Mouse (Mus musculus) right cerebral cortex, adult 18-20 months (tissue): ENCODE data around the gene Lmf1.

Source experiments
- DNase-seq: peaks from one replicate; pipeline ENCODE4 v3.0.0; 2022; ENCODE audit warnings: mixed read lengths

Gene Lmf1

DNA sequence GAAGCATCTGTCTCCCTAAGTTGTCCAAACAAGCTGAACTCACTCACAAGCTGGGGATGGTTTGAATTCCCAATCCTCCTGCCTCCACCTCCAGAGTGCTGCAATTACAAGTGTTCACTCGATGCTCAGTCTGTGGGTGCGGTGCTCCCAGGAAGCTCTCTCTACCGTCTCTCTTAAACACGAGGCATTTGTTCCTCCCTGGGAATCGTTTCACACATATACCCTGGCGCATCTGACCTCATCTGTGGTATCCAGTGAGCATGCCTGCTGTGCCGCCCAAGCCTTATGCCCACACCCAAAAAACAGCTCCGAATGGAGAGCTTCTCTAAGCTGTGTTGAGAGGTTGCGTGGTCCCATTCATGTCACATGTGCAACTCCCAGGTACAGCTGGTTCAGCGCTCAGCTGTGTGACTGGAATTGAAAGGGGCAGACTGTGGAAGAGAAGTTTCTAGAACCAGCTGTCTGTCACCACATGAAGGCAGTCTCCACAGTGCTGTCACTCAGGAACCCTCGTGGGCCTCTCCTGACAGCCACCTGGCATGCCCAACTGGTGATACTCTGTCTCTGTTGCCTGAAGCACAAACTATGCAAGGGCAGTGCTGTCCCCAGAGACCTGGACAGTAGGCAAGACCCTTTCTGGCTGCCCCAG, 29.4 kb downstream of the Lmf1 start:
- DNase-seq = no peak

DNA sequence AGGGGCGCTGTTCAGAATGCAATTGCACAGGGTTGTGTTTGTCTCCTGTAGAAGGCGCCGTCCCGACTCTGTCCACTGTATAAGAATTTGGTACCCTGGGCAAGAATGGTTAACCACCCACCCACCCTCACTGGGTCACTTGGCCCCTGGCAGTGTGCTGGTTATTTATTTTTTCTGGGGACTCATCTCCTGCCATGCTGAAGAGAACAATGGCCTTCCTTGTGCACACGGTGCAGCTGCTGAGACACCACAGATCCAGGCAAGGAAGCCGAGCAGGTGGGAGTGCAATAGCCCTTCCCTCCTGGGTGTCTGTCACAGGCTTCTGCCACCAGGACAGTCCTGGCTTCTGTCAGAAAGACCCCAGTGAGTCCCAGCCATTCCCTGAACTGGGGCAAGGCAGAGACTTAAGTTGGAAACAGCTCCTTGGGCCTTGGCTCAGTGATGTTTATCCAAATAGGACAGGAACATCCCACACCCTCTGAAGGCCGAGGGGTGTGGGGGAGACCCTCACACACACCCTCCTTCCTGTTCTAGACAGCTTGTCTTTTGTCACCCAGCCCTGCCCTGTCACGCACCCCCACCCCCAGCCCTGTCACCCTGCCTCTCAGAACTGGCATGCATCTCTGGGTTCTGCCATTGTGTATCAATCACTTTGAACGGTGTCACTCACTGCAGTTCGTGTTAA, 30.1 kb downstream of the Lmf1 start:
- no peak for DNase-seq

DNA sequence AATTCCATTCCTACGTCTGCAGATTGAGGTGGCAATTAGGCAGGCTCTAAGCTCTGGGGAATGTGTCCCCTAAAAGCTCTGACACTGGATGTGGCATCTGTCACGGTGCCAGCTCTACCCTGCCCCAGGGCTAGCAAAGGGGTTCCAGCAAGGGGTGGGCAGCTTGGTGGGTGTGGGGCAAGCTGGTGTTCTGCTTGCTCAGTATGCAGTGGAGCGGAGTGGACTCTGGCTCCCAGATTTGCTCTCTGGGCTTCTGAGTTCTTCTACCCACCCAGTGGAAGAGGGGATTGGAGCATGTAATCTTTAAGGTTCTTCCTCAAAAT, 30.6 kb downstream of the Lmf1 start:
- DNase-seq = no peak

DNA sequence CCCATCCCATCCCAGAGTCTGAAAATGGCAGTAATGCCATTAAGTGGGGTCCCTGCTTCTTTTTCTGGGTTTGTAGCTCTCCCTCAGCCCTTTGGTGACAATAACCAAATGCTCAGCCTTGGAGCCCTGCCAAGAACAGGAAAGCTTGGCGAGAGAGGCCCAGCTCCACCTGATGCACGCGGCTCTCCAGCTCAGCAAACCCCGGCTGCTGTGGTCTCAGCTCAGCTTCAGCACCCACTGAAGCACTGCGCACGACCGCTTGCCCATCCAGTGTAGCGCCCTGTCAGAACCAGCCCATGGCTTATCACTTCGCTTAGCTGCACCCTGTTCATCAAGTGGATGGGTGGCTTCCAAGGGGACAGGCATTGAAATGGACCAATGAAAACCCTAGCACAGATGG, 31.3 kb downstream of the Lmf1 start:
- DNase-seq = no peak

DNA sequence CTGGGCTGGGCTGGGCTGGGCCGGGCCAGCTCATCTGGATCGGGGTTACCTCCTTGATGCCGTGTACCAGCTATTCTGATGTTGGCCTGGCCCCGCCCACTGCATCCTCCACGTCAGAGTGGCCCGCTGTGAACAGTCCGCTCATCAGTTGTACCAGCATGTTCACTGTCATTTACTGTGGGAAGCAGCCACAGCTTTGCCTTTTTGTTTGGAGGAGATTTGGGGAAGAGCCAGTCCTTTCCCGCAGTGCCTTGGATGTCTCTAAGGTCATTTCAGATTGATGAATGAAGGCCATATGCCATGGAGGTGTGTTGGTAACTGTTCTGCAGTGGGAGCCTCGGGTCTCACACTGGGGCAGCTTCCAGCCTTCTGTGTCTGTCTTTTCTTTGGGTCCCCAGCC, 33.7 kb downstream of the Lmf1 start:
- DNase-seq = no peak

DNA sequence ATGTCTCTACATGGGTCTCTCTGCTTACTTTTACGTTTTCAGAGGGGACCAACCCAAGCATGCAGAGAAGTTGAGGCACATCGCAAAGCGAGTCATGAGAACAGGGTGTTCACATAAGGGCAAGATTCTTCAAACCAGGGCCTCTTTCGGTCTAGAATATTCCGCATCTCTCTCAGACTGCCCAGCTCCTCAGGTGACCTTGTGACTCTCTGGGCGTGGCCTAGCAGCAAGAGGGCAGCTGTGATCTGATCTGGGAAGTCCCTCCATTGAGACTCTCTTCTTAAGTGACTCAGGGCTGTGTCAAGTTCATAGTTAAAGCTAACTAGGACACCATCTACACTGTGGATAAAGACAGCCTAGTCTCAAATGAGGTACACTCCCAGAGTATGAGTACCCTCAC, 34.4 kb downstream of the Lmf1 start:
- no peak for DNase-seq

DNA sequence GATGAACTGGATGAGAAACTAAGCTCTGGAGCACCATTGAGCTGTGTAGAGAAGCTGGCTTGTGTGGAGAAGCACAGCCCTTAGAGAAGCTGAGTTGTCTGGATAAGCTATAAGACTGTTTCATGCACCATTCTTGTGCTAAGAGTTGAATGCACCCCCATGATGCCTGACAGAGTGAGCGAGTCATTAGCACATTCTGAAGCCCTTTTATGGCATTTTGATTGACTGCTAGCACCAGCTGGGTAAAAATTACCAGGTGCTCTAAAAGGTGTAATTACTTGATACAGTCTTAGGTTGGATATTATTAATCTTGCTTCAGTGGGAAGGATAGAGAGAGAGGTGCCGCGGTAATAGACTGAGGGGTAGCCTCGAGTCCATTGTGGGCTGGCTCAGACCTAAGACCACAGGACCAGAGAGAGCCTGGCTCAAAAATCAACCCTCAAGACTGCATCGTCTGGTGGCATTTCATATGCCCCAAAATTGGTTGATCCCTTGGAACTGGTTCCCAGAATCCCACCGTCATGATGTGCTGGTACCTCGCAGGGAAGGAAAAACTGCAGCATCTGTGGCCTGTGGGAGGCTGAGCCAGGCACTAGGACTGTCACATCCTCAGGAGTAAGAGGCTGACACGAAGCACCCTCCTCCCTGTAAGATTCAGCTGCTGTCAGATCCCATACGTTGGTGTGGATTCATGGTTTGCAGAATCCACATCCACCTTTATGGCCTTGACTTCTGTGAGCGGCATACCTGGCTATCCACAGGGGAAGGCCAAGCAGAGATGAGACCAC, 36.0 kb downstream of the Lmf1 start:
- DNase-seq = no peak

DNA sequence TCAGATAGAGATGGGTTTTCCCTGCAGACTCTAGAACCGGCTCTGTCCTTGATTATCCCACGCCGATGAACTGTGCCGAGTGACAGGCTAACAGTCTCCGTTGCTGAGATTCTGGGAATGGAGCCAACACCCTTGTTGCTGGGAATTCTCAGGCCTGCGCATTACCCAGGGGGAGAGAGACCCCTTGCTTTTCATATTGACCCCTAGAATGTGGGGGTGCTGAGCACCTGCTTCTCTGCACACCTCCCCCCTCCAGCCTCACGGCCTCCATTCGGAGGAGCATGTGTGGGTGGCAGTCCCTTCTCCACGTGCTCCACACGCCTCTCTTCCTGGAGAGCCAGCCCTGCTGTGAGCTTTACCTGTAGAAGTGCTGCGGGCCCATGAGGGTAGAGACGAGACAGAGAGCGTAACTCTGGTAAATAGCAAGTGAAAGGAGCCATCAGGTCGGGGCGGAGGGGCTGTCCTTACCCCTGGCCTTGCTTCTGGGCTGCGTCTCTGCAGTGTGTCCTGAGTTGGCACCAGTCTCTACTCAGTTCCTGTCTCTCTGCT, 39.7 kb downstream of the Lmf1 start:
- DNase-seq = peak; percentile 77

DNA sequence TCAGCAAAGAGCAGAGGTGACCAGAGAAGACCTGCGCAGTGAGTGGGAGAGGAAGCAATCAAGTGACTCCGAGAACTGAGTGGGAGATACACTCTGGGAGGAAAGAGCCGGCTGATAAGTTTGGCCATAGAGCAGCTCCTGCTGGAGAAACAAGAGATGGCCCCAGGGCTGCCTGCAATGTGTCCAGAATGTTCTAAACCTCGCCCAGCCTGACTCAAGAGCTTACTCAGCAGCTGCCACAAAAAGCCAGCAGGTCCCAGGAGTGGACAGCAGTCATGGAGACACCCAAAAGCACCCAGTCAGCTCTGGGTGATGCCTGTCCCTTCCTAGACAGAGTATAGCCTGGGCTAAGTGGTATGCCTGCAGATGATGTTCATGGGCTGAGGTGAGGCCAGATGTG, 44.6 kb downstream of the Lmf1 start:
- DNase-seq = no peak

DNA sequence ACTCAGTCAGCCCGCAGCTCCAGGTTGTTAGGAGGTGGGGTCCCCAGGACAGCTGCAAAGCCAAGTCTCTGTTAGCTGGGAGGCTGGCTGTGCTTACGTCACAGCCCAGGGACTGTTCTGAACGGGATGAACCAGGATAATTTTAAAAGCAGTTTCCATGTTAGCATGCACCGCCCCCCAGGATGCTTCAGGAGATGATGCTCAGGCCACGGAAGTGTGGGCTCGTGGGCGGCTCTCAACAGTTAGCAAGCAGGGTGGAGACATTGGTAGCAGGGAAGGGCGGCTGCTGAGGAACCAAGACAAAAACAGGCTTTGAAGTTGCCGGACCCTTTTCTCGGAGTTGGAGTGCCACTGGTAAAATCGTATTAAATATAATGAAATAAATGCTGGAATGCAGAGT, 45.0 kb downstream of the Lmf1 start:
- DNase-seq = peak; percentile 93

DNA sequence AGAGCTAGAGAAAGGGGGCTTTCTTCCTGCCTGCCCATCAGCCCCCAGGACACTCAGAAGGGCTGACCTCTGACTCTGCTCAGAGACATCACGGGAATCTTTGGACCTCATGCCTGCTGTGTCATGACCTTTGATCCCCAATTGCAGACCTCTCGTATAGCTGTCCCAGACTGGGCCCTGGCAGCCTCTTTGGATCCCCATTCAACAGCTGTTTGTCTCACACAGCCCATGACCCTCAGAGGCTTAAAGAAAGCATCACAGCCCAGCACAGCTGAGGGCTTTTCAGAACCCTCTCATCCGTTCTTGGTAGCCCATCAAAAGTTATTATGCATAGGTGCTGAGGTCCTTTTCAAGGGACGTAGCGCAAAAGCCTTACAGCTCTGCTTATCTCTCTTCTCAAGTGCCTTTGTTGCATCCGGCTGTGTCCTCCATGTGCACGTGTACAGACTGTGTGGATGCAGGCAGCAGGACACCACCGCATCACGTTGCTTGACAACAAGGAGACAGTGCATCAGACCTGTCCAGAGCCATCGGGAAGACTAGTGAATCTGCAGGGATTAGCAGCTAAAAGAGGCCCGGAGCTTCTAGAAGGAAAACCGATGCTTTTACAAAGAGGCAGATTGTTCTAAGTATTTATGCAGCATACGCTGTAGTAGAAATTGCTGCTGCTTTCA, 45.7 kb downstream of the Lmf1 start:
- no peak for DNase-seq

DNA sequence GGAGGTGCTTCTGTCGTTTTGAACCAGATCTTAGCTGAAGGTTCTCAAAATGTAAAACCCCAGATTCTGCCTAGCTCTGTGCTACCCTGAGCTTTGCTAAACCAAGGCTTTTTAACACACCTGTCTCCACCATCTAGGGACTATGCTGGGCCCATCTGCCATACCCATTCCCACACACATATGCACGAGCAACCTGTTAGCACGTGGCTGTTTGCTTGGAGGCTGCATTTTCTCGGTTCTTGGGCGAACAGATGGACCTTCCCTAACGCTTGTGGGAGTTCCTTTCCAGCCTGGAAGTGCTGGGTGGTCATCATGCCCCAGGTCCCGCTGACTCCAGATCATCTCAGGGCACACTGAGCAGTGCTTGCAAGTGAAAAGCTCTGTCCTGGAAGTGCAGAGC, 46.4 kb downstream of the Lmf1 start:
- peak; percentile 86 for DNase-seq

DNA sequence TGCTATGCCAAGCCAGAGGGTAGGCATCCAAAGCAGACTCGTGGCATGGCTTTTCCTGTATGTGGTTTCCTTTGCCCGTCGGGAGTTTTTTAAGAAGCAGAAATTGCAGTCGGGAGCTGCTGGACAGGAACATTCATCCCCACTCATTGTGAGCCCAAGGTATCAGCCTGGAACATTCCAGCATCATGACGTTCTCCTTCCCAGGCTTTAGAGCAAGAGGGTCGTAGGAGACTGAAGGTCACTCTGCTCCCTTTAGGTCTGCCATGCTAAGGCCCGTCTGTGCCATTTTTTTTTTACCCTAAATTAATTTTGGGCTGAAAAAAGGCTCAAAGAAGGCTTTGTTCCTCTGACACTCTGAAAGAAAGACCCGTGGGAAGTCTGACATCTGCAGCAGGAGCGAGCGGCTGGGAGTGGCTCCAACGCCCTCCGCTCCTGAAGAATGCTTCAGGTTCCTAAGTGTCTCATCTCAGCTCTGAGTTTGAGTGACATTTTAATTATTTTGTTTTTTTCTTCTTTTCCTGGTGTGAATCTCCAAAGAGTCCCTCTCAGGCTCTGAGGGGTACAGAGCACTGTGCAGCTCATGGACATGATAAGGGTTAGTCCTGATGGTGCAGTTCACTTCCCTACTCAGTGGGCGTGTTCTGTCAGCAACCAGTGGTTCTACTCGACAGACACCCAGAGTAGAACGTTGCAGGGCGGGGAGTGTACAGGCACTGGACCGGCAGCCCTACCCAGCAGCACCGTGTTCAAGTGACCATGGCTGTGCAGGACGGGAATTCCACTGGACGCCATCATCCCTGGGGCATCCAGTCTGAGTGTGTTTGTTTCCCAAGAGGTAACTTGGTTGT, 47.5 kb downstream of the Lmf1 start:
- no peak for DNase-seq

DNA sequence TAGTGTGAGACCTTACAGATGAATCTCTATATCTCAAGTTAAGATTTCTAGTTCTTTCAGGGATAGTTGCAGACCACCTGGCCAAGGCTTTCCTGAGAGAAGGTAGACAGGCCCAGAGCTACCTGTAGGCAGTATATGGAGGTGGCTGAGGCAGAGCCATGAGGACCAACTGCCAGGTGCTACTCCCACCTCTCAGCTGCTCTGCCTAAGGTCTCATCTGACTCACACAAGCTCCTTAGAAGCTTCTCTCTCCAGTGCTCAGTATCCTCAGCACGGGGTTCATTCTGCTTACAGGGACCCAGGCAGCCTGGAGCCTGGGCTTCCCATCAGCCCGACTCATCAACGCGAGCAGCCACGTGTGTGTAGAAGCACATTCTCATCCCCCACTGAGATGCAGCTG, 51.4 kb downstream of the Lmf1 start:
- DNase-seq = no peak

DNA sequence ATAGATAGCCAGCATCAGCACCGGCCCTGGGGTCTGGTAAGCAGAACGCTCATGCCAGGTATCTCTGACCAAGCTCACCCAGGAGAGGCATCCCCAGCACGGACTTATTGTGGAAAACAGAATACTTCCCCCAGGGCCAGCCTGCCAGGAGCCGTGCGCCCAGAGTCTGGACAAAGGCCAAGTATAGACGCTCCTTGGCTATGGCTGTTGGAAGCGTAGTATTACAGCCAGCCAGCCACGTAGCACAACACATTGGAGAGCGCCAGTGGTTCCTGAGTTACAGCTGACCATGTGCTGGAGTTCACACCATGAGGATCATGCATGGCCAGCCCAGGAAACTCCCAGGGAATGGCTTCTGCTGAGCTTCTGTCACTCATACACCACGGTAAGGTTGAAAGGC, 55.2 kb downstream of the Lmf1 start:
- no peak for DNase-seq

DNA sequence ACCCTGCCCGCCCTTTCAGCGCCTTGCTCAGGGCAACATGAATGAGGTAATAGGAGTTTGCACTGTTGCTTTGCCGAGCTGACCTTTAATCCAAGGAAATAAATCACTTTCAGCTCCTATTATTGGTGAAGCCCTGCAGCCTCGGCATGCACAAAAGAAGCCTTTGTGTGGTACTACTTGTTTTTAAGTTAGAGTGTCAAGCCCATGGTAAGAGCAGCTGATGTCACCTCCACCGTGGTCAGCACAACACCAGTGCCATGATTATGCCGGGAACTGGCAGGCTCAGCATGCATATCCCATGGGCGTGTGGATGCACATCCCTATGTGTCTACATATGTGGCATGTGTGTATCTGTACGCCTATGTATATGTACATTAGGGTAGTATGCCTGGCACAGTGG, 56.5 kb downstream of the Lmf1 start:
- DNase-seq = no peak

DNA sequence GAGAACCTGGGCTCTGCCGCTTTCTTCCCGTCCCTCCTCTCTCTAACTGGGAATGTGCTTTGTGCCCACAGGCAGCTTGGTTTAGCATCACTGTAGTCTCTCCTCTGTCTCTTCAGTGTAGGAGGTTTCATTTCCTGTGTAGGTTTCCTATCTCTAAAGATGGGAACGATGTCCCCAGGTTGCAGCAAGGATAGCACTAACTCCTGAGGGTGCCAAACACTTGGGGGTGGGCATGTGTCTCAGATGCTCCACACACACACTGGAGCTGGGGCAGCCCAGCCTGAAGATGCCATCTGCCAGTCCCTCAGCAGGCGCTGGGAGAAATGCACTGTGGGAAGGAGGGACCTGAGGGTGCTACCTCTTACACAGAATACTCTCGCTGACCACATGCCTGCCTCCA, 56.9 kb downstream of the Lmf1 start:
- peak; percentile 92 for DNase-seq

DNA sequence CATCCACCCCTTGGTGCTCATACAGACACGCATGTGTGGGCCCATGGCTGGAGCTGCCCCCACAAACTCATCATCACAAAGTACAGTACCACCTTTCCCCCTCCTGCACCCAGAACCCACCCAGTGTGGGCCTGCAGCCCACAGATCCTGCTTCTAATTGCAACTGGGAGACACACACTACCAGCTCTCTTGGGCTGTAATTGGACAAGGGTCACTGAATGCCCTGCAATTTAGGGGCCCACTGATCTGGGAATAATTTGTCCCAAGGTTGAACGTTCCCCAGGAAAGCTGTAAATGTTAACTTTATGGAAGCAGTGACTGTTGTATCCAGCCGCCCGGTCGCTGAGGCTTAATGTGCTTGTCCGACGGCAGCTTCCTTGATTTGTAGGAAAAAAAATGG, 59.1 kb downstream of the Lmf1 start:
- DNase-seq = no peak

DNA sequence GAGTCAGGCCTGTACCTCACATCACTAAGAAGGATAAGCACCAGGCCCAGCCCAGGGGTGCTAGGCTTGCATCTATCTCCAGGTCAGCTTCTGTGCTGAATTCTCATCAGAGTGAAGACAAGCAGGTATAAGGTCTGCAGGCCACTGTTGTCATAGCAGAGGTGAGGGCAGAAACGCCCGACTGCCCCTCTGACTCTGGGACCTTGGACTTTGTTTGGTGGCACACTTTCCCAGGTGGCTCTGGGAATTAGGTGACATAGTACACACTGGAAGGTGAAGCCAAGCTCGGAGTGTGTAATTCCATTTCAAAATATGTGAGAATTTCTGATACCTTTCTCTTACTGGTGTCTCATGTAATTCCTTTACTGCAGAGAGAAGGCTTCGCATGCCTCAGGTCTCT, 59.6 kb downstream of the Lmf1 start:
- no peak for DNase-seq

DNA sequence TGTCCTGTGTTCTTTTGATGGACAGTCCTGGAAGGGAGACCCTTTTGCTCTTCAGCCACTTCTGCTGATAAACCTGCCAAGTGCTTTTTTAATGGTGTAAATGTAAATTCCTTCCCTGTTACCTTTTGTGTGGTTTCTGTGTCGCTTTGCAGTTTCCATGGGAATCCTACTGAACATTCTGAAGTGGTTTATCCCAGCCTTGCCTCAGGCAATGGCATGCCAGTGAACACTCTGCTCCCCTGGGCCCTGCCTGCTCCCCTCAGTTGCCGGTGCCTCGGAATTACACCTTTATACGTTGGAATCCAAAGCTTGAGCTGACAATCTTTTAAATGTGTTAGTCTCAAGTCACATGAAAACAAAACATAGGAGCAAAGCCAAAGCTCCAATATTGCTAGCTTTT, 62.1 kb downstream of the Lmf1 start:
- DNase-seq = no peak

DNA sequence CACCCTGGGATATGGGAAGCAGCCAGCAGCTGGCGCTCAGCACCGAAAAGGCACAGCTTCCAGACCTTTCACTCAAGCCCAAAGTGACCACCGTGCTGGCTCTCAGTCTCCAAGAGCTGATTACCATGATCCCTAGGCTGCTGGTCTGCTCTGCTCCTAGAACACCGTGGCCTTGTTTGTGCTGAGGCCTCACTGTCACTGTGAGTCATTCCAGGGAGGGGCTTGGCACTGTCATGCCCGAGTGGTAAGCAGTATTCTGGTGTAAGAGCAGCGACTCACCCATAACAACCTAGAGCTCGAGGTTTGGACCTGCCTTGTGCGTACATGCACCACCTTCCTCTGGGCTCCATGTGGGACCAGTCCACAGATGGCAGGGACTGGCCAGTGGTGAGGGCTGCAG, 63.1 kb downstream of the Lmf1 start:
- no peak for DNase-seq

DNA sequence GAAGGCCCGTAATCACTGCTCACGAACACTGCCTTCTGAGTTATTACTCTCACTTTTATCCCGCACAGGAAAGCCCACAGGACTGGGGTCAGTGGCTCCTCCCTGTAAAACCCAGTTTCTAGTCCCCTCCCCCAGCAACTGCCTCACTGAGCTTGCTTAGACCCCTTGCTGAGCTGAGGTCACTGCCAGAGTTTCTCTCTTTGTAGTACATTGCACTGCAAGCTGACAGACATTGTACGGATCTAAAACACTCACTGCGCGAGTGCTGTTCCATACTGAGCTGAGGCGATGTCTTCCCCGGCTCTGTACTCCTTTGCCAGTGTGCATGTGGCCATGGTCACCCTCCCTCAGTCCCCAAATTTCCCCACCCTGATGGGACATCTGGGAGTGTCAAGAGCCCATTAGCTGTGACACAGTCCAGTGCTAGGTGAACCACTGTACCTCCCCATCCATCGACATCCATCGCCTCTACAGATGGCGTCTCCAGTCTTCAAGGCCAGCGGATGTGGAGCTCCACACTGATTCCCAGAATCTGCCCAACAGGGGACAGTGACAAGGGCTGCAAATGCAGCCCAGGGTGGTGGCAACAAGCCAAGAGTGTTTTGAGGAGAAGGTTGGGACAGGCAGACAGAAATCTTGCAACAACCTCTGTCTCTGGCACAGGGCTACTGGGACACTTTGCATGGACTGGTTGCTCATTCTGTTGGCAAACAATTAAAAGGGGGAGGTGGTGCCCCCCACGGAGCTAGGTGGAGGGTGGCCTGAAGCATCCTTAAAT, 64.8 kb downstream of the Lmf1 start:
- no peak for DNase-seq
